Mouse (Mus musculus): ENCODE data around the gene Tac4.
A peak's percentile ranks its signal among the peaks of the same experiment; 100 is the strongest.

Gene Tac4

DNA sequence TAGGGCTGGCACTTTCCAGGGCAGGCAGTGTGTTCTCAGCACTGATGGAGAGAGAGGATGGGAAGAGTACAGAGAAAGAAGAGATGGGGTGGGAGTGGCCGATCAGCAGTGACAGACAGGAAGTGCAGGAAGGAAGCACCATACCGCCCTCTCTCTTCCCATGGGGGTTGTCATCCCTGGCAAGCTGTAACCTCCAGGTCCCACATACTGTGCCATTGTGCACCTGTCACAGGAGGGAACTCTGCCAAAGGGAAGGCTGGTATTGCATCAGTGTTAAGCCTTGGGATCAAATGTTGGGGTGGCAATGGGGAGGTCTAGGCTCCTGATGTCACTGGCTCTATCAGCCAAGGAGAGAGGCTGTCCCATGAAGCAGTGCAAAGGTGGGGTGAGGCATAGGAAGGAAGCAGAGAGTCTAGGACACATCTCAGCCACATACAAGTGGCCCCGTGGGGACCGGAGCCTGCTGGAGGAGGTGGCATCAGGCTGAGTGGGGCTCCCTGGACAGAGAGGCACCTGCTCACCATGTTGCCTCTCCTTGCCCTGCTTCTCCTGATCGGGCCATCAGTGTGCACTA is at the start of gene Tac4:
Gene Tac4 (plus strand): TSS at position 352 of the 574 bp plus-strand sequence.
- peak in 1 of 2 experiments; percentile 11 for DNase-seq (ENCODE audit: low read depth in 2 of 2, low spot score in 2 of 2)

DNA sequence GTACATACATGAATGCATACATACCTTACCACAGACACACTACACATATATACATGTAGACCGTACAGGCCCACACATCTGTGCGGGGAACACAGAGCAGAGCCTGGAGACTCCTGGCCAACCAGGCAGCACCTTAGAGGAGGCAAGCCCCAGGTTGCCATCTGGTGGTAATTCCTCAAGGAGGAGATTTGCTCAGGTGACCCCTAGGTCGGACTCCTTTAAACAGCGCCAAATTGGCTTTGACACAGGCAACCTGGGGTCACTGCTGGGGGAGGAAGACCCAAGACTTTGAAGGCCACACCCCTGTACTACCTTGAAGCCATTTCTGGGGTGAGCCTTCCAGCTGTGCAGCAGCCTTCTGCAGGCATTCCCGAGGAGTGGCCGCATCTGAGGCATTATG is 47.7 kb upstream of the Tac4 start:
- no peak for DNase-seq (ENCODE audit: low read depth in 2 of 2, low spot score in 2 of 2)

GRCm38 (mm10) chr11:95214305-95214704 is 47.0 kb upstream of the Tac4 start:
- DNase-seq (ENCODE audit: low read depth in 2 of 2, low spot score in 2 of 2): no peak

- DNase-seq (ENCODE audit: low read depth in 2 of 2, low spot score in 2 of 2): no peak
These were observed 45.1 kb upstream of the Tac4 start for GRCm38 (mm10) chr11:95216193-95216592.

DNA sequence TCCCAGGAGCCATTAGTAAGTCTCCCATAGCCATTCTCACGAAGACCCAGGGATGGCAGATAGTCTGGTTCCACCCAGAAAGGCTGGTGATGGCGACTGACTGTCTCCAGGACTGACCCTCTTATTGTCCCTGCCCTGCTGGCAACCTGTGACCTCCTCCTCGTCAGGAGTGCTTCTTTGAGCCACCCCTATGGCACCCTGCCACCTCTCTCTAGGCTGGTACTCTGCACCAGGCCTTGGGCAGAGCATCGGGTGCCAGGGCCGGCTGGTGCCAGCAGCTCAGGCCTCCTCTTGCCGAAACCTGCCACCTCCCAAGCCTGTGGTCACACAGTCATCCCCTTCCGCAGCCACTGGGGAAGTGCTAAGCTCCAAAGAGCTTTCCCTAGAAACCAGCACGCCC is 42.2 kb upstream of the Tac4 start:
- DNase-seq (ENCODE audit: low read depth in 2 of 2, low spot score in 2 of 2): no peak

- no peak for DNase-seq (ENCODE audit: low read depth in 2 of 2, low spot score in 2 of 2)
These were observed 37.9 kb upstream of the Tac4 start for GRCm38 (mm10) chr11:95223473-95223872.

- DNase-seq (ENCODE audit: low read depth in 2 of 2, low spot score in 2 of 2): no peak
These were observed 37.0 kb upstream of the Tac4 start for GRCm38 (mm10) chr11:95224124-95224893.

GRCm38 (mm10) chr11:95225448-95225847 is 35.9 kb upstream of the Tac4 start:
- DNase-seq (ENCODE audit: low read depth in 2 of 2, low spot score in 2 of 2): no peak

- no peak for DNase-seq (ENCODE audit: low read depth in 2 of 2, low spot score in 2 of 2)
These were observed 33.9 kb upstream of the Tac4 start for GRCm38 (mm10) chr11:95227467-95227866.

- DNase-seq (ENCODE audit: low read depth in 2 of 2, low spot score in 2 of 2): peak; percentile 49 to 58
These were observed 29.5 kb upstream of the Tac4 start for GRCm38 (mm10) chr11:95231688-95232328.

DNA sequence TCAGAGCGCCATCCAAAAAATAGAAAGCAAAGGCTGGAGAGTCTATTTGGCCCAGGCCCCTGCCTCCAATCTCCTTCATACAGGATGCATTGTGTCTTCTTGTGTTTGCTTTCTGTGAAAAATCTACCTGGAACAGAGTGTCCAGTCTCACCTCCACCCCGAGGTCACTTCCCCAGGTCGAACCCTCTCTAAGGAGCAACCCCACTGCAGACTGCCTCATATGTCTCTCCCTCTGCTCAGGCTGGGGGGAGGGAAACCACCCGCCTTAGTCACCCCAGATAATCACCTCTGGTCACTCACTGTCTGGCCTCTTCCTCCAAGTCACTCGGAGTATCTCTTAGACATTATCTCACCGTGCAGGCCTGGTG is 29.0 kb upstream of the Tac4 start:
- DNase-seq (ENCODE audit: low read depth in 2 of 2, low spot score in 2 of 2): no peak

GRCm38 (mm10) chr11:95238477-95238876 is 22.9 kb upstream of the Tac4 start:
- no peak for DNase-seq (ENCODE audit: low read depth in 2 of 2, low spot score in 2 of 2)

DNA sequence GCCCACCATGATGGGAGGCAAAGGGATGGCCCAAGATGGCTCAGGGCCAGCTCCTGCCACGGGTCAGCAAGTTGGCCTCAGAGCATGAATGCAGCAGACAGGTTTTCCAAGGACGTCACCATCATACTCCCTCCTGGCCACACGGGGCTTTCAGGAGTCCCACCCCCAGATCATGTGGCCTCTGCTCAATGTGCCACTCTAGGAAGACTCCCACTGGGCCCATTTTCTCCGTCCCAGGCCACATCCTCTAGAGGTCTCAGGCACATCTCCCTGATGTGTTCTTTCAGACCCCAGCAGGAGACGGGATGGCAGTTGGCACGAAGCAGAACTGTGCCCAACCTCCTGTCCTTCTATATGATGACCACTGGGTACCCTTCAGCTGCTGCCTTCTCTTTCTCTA is 18.7 kb upstream of the Tac4 start:
- no peak for DNase-seq (ENCODE audit: low read depth in 2 of 2, low spot score in 2 of 2)

GRCm38 (mm10) chr11:95245456-95245855 is 15.9 kb upstream of the Tac4 start:
- no peak for DNase-seq (ENCODE audit: low read depth in 2 of 2, low spot score in 2 of 2)

DNA sequence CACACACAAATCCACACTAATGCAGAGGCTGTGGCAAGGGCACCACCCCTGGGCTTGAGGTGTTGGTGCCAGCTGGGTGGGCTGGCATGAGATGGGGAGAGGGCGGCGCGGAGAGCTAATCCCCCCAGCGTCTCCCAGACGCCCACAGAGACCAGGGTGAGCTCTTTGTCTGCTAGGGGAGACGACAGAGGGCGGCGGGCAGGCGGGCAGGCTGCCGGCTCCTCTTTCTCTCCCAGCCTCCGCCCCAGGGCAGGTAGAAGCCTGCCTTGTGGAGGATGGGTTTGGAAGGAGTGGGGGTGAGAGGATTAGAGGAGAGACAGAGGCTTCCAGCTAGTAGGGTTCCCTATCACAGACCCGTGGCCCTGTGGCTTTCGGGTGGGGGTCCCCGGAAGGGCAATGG is 14.3 kb upstream of the Tac4 start:
- DNase-seq (ENCODE audit: low read depth in 2 of 2, low spot score in 2 of 2): no peak

- DNase-seq (ENCODE audit: low read depth in 2 of 2, low spot score in 2 of 2): no peak
These were observed 11.2 kb upstream of the Tac4 start for GRCm38 (mm10) chr11:95250110-95250509.

- DNase-seq (ENCODE audit: low read depth in 2 of 2, low spot score in 2 of 2): peak; percentile 50 to 60
These were observed 10.0 kb upstream of the Tac4 start for GRCm38 (mm10) chr11:95251295-95251694.

DNA sequence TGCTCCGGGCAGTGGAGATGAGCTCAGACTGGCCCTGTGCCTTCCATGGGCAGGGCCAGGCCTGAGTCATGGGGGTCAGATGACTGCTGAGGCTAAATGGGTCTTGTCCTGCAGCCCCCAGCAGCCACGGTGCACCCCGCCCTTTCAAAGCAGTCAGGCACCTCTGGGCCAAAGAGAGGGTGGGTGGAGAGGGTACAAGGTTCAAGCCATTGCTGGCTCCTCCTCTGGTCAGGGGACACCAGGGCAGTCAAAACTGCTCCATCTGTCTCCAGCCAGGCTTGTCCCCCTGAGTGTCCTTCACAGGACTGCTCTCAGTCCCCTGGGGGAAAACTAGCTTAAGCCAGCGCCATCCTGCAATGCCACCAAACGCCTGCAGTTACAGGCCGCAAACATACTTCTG is 9.2 kb upstream of the Tac4 start:
- no peak for DNase-seq (ENCODE audit: low read depth in 2 of 2, low spot score in 2 of 2)

DNA sequence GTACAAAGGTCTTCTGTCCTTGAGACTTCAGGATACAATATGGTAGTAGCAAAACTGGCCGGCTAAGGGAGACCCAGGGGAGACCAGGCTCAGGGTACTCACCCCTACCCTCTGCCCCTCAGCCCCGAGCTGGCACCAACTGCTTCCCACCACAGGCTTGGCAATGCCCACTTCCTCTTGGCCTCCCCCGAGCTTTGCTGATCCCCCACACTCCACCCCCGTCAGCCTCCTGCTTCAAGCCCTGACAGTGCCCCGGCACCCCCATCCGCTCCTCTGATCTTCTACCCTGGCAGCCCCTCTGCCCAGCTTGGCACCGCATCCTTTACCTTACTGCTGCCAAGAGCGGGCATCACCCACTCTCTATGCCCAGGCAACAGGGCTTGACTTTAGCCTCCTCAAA is 7.2 kb upstream of the Tac4 start:
- no peak for DNase-seq (ENCODE audit: low read depth in 2 of 2, low spot score in 2 of 2)

DNA sequence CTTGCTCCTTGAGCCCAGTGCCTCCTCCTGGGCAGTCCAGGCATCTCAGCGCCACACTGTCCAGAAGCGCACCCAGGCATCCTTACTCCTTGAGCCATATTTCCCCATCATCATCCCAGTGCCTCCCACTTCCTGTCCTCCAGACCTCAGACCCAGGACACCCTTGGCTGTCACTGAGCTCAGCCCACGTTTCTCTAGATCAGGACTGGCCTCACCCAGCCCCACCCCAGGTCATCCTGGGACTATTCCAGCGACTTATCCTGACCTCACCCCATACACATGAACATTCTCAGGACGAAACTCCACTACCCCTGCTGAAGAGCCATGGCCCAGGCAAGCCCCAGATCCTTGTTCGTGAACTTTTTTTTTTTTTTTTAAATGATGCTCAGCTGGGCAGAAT is 5.6 kb upstream of the Tac4 start:
- no peak for DNase-seq (ENCODE audit: low read depth in 2 of 2, low spot score in 2 of 2)

GRCm38 (mm10) chr11:95257930-95258329 is 3.4 kb upstream of the Tac4 start:
- no peak for DNase-seq (ENCODE audit: low read depth in 2 of 2, low spot score in 2 of 2)

- peak; percentile 60 to 67 for DNase-seq (ENCODE audit: low read depth in 2 of 2, low spot score in 2 of 2)
These were observed 2.8 kb upstream of the Tac4 start for GRCm38 (mm10) chr11:95258490-95258889.
